In the genomic region with DNA sequence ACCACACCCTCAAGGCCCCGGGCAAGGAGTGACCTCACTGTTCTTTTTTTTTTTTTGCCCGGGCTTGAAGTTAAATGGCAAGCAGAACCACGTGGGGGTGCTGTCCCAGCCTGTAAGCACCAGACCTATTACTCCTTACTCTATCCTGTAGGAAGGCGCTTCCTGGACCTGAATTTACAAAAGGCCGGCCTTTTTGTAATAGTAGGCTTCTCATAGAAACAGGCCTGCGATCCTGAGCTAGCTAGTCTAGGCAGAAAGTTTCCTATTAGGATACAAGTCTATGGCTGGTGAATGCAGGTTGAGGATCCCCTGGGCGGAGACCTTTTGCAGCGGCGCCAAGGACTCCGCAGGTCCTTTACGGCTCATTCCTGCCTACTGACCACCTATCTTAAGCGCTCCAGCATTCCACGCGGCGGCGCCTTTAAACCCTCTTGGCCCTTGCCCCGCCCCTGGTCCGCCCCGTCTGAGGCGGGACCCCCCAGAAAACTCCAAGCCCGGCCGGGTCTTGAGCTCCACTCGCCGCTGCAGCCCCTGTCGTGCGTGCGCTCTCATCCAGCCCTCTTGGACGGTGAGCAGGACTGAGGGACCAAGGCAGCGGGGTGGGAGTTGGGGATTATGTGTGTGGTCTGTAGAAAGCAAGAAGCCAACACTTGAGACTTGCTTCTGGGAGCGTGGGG, we compare ENCODE assay signal across 8 mouse cellular contexts. TPM values are rescaled to one million over a fixed set of nuclear protein-coding genes. Genes with fewer than 3 reads are reported as not detected.
A peak's percentile ranks its signal among the peaks of the same experiment; 100 is the strongest.
DNase-seq lines count a peak whose midpoint lies in the region; ATAC-seq and TF ChIP-seq lines count a peak whose summit lies in the region.

A gene (plus strand): TSS at position 283 of the 677 bp plus-strand sequence.

- no peak for TF ChIP-seq CTCF in lung, adult 2 months (IDR thresholded peaks at IDR 0.05; ENCODE audit: insufficient read depth, low read length)

- peaks cover 24% of the 10 kb centered on the region for H3K36me3 ChIP-seq in neural tube, embryonic 14.5 days (ENCODE audit: control insufficient read depth, insufficient read depth, low read length)

- peak in 1 of 2 experiments; percentile 91 for DNase-seq in left cerebral cortex, postnatal 10 days (ENCODE audit: extremely low spot score in 1 of 2, low spot score in 2 of 2)
- DNase-seq in left cerebral cortex, adult 9 months (ENCODE audit: low spot score in 2 of 2) = no peak
- DNase-seq in embryo, embryonic 11 days = peak; percentile 88
- DNase-seq in heart, adult 18-20 months = peak; percentile 95
- DNase-seq in kidney, adult 18-20 months = peak; percentile 92
- peak; percentile 96 for DNase-seq in lung, adult 2 months
- DNase-seq in urinary bladder, adult 18-20 months (ENCODE audit: low spot score in 2 of 2) = peak; percentile 88

- peak within 1 kb of the TSS; percentile 73 for H3K27ac ChIP-seq in neural tube, embryonic 14.5 days (ENCODE audit: low read depth, low read length)

- 2% methylated on average over 30 of the region's 30 CpGs for WGBS in lung, adult 2 months
- WGBS in neural tube, embryonic 14.5 days = 2% methylated on average over 30 of the region's 30 CpGs

- H3K4me2 ChIP-seq in neural tube, embryonic 14.5 days (ENCODE audit: low read depth, low read length) = peak within 1 kb of the TSS; percentile 41

- peak; percentile 33 for ATAC-seq in neural tube, embryonic 14.5 days (ENCODE audit: low read depth)

- intact Hi-C loops in left cerebral cortex, postnatal 10 days (cut with DNase I) = no loop called here

- peak; percentile 99 for TF ChIP-seq POLR2A in lung, adult 2 months (IDR thresholded peaks at IDR 0.05; ENCODE audit: borderline replicate concordance, extremely low read depth, low read depth, low read length)

- H3K4me3 ChIP-seq in lung, adult 2 months (replicated peaks; ENCODE audit: extremely low read depth, low read depth, low read length) = peak within 1 kb of the TSS; percentile 90
- H3K4me3 ChIP-seq in neural tube, embryonic 14.5 days (ENCODE audit: low read depth, low read length) = peak within 1 kb of the TSS; percentile 37

- H3K27me3 ChIP-seq in neural tube, embryonic 14.5 days (ENCODE audit: control insufficient read depth, insufficient read depth, low read length) = no peaks in the 10 kb centered on the region

- H3K9me3 ChIP-seq in neural tube, embryonic 14.5 days (ENCODE audit: control insufficient read depth, low read length) = no peaks in the 10 kb centered on the region

- H3K4me1 ChIP-seq in lung, adult 2 months (ENCODE audit: control insufficient read depth, insufficient read depth, low read length) = peaks cover 18% of the 10 kb centered on the region
- peaks cover 21% of the 10 kb centered on the region for H3K4me1 ChIP-seq in neural tube, embryonic 14.5 days (ENCODE audit: control insufficient read depth, insufficient read depth, low read length)

- H3K9ac ChIP-seq in neural tube, embryonic 14.5 days (replicated peaks; ENCODE audit: low read depth, low read length) = peak within 1 kb of the TSS; percentile 51

RNA-seq across cellular contexts. Expression of the gene that starts here (rescaled TPM):
- 10 to 100 TPM; 17.0 to 18.6 TPM for total RNA-seq in left cerebral cortex, postnatal 10 days (2021)
- 10 to 100 TPM; 56.8 to 58.8 TPM for total RNA-seq in heart, adult 18-20 months (2021)
- 585 and 594 TPM in 2 replicates for polyA plus RNA-seq in lung, adult 2 months (2012; rRNA removed)
- 56.9 and 107 TPM in 2 replicates for polyA plus RNA-seq in neural tube, embryonic 14.5 days (2014; fragmentation: Nextera tagmentation; extraction: Ambion mirVana)

Comparison
In these comparisons a context has a peak if more than half of its experiments do, and no peak if none do; other contexts are left out.
1. DNase-seq: peak in embryo, embryonic 11 days (single experiment), heart, adult 18-20 months (2 of 2), kidney, adult 18-20 months (single experiment), lung, adult 2 months (single experiment) and urinary bladder, adult 18-20 months (2 of 2); none in left cerebral cortex, adult 9 months (0 of 2).